Mouse (Mus musculus) cerebellum, adult 11 months (tissue): Measurements from ENCODE around the gene Efcab14.

Source experiments
- DNase-seq: peaks from one replicate; pipeline ENCODE4 v3.0.0; 2022

Gene Efcab14

GRCm38 (mm10) chr4:115737551-115738041 is at the start of gene Efcab14:
TSS of gene Efcab14 (plus strand) at chr4:115737744.
- peak; percentile 97 for DNase-seq

- DNase-seq: no peak
Measured at GRCm38 (mm10) chr4:115701468-115701867, 36.1 kb upstream of the Efcab14 start.

DNA sequence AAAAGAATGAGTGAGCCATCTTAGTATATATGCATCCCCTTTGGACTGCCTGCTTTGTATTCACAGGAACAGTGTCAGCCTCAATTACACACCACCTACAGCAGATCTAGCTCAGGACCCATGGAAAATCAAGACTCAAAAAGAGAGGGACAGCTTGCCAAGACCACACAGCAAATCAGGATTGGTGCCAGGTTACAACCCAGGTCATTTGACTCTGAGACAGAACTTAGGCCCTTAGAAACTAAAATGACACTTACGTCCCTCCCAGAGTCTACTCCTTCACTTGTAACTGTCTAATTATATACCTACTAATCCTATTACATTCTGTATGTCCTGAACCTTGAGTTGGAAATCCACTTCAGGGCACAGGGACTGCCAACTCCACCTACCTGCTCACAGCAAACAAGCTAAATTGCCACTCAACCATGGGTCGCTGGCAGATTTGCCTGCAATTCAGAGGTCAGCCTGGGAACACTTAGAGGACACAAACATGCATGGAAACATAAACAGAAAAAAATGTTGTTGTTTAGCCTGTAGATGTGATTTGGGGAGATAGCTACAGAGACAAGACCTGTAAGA is 33.5 kb upstream of the Efcab14 start:
- DNase-seq: no peak

DNA sequence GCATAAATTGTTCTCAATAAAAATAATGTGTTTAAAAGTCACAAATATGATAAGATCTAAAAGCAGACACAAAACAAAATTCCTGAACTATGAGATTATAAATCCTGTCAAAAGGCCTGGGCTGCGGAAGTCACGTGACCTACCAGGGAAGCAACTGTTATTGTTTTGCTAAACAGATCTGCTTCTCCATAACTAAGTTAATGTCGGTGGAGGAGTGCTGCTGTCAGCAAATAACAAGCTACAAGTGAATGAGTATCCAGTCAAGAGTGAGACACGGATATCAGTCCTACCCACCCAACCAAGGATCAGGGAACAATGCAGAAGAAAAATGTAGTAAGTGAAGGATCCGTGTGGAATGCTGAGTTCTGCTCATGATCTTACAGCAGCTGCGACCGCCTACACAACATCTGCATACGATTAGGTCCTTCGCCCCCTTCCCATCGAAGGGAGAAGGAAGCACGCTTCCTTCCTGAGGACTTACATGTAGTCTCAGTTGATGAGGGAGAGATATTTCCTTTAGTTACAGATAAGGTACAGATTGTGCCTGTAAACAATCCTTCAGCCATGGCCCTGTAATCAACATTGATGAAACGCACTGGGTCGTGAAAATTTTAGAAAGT is 28.5 kb upstream of the Efcab14 start:
- DNase-seq: no peak

GRCm38 (mm10) chr4:115709792-115710418 is 27.6 kb upstream of the Efcab14 start:
- peak; percentile 24 for DNase-seq

DNA sequence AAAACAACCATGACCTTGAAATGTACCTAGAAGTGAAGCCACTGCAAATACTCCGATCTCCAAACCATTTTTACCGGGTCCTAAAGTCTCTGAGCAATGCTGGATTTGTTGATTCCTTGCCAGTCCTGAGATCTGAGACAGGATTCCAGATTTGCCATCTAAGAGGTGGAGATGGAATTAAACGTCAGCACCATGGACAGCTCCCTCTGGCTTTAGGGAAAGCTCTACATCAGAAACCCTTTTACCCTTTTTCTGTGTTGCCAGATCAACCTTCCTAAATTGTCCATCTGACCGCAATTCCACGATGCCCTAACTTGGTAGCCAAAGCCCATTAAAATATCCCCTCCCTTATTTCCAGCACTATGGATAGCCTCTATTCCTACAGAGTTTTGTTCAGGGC is 8.8 kb upstream of the Efcab14 start:
- no peak for DNase-seq

- peak; percentile 64 for DNase-seq
Measured at GRCm38 (mm10) chr4:115731588-115732222, 5.8 kb upstream of the Efcab14 start.

DNA sequence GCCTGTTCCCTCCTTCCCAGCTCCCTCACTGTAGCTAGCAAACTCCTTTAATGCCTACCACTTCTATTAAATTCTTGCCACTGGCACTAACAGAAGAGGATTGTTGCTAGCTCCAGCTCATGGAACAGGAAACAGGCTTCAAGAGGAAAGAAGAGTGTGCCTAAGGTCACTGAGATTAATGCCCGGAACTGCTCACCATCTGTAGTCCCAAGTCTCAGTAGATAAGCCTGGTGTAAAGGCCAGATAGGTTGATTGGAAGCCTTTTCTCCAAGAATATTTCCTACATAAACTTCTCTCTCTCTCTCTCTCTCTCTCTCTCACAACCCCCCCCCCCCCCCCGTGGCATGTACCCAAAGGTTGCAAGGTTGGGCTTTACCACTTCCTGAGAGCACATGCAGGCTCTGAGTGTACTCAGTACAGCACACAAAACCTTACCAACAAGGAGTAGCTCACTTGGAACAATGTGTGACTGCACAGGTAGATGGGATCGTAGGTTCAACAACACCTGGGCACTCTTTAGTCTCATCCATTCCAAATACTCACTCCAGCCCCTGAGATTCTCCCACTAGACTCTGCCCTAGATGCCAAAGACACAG is 5.2 kb upstream of the Efcab14 start:
- DNase-seq: no peak

GRCm38 (mm10) chr4:115733746-115734145 is 3.8 kb upstream of the Efcab14 start:
- DNase-seq: no peak

- no peak for DNase-seq
Measured at GRCm38 (mm10) chr4:115734867-115735266, 2.7 kb upstream of the Efcab14 start.

DNA sequence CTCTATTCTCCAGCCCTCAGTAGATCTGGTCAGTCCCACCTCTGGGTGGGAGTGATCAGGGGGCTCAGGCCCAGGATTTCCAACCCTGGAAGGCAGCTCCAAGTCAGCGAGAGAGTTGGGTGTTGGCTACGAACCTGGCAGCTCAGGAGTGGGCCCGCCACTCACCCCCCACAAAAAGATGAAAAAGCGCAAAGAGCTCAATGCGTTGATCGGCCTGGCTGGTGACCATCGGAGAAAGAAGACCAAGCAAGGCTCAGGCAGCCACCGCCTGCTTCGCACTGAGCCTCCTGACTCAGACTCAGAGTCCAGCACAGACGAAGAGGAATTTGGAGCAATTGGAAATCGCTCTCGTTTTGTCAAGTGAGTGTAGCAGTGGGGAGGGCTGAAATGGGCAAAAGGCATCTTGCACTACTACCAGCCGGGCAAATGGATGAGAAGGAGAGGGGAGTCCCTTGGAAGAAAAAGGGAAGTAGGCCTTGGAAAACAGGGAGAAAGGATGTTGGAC is 989 bp downstream of the Efcab14 start:
- DNase-seq: no peak

- DNase-seq: no peak
Measured at GRCm38 (mm10) chr4:115742658-115743057, 5.1 kb downstream of the Efcab14 start.

- DNase-seq: no peak
Measured at GRCm38 (mm10) chr4:115743096-115743495, 5.6 kb downstream of the Efcab14 start.

DNA sequence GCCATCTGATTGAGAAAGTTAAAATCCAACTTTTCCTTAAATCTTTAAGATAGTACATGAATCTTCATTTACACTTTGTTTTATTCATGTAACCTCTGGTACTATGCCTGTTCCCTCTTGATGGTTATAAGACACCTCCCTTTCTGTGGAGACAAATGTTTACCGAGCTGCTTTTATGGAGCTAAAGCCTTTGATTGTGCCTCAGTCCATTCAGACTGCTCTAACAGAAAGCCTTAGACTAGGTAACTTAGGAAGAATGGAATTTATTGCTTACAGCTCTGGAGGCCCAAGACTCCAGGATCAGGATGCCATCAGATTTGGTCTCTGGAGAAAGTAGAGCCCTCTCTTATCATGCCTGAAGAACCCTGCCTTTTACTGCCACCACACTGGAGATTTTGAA is 10.6 kb downstream of the Efcab14 start:
- no peak for DNase-seq

GRCm38 (mm10) chr4:115749336-115749735 is 11.8 kb downstream of the Efcab14 start:
- no peak for DNase-seq

GRCm38 (mm10) chr4:115754101-115754500 is 16.6 kb downstream of the Efcab14 start:
- DNase-seq: no peak

GRCm38 (mm10) chr4:115754851-115755250 is 17.3 kb downstream of the Efcab14 start:
- DNase-seq: no peak

- no peak for DNase-seq
Measured at GRCm38 (mm10) chr4:115761206-115761605, 23.7 kb downstream of the Efcab14 start.

DNA sequence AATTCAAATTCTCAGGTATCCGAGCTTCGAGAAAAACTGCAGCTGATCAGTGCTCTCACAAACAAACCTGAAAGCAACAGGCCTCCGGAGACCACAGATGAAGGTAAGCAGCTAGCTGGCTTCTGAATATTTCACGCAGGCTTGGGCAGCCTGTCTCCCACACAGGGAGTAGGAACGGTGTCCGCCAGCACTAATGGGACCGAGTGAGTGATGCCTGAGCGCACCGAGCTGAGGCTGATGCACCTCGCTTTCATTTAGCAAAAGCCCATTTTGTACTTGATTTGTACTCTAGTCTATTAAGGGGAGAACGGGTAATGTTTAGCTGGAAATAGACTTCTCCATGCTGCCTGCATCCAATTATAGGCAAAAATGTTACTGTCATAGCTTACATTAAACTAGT is 27.0 kb downstream of the Efcab14 start:
- DNase-seq: no peak

GRCm38 (mm10) chr4:115767647-115768467 is 30.3 kb downstream of the Efcab14 start:
- DNase-seq: no peak

DNA sequence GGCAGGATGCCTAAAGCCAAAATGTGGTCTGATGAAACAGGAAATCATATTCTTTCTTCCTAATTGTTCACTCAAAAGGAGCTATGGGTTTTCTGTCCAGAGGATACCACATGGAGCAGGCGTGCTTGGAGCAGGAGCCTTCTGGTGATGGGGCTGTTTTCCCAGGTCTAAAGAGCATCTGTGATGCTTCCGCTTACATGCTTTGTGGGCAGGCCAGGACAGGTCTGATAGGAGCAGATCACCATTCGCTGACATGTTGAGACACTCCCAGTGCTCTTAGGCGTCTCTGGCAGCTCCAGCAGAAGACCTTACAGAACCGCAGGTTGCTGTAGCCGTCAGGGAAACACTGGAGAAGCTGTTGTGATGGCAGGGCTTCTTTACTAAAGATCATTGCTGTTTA is 37.5 kb downstream of the Efcab14 start:
- DNase-seq: no peak

DNA sequence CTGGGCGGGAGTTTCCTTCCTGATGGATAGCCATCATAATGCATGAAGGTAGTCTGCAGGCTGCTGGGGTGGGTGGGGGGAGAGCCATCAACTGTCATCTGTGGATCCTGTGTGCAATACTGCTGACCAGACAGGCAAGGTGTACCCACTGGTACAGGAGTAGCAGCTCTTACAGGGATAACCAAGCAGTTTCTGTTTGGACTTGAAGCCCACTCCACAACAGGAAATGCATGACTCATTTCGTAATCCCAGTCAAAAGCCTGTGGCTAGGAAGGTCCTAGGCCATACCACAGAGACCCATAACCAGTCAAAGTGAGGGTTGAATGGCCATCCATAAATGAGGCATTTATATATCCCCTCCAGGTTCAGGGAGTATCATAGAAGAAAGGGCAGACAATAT is 40.1 kb downstream of the Efcab14 start:
- DNase-seq: no peak
